Mouse (Mus musculus) midbrain, embryonic 16.5 days (tissue): ENCODE measurements around the gene Tm9sf1. TPM values are rescaled to one million over a fixed set of nuclear protein-coding genes. Genes with fewer than 3 reads are reported as not detected.

Experiments
- ATAC-seq: fragments of 200-750 bp; cut with Nextera tagmentation; 2 replicates; pipeline ENCODE4 v1.8.0; 2017; ENCODE audit warnings: moderate TSS enrichment
- H3K27ac ChIP-seq: fragments of 300-500 bp; sonication (generic); 2 replicates; pipeline ENCODE4 v1.5.1; 2014; ENCODE audit warnings: mild to moderate bottlenecking, low read length, mixed read lengths
- H3K27me3 ChIP-seq: fragments of 300-500 bp; sonication (generic); 2 replicates; pipeline ENCODE4 v1.6.1; 2014; ENCODE audit warnings: low read depth, low read length, mixed read lengths; ENCODE audit not compliant: control insufficient read depth, insufficient read depth
- H3K36me3 ChIP-seq: fragments of 300-500 bp; sonication (generic); 2 replicates; pipeline ENCODE4 v1.6.1; 2014; ENCODE audit warnings: mild to moderate bottlenecking, low read length, moderate library complexity, mixed read lengths; ENCODE audit not compliant: control insufficient read depth, insufficient read depth
- H3K4me1 ChIP-seq: fragments of 300-500 bp; sonication (generic); 2 replicates; pipeline ENCODE4 v1.6.1; 2014; ENCODE audit warnings: mild to moderate bottlenecking, low read length, mixed read lengths; ENCODE audit not compliant: control insufficient read depth, insufficient read depth
- H3K4me2 ChIP-seq: fragments of 300-500 bp; sonication (generic); 2 replicates; pipeline ENCODE4 v1.6.1; 2014; ENCODE audit warnings: mild to moderate bottlenecking, low read length, mixed read lengths
- H3K4me3 ChIP-seq: fragments of 300-500 bp; sonication (generic); 2 replicates; pipeline ENCODE4 v1.5.1; 2014; ENCODE audit warnings: low read depth, mild to moderate bottlenecking, low read length, moderate library complexity, mixed read lengths
- H3K9ac ChIP-seq: fragments of 300-500 bp; sonication (generic); 2 replicates; pipeline ENCODE4 v1.6.1; 2014; ENCODE audit warnings: low read depth, low read length, mixed read lengths
- H3K9me3 ChIP-seq: fragments of 300-500 bp; sonication (generic); replicated peaks from 2 replicates; pipeline ENCODE4 v1.6.1; 2014; ENCODE audit warnings: mild to moderate bottlenecking, low read length, mixed read lengths; ENCODE audit not compliant: control insufficient read depth, poor library complexity, severe bottlenecking
- WGBS: fragments of 180-500 bp; shearing (Covaris S2); extraction: QIAGEN DNeasy Blood & Tissue Kit; methylation state at CpG from one replicate; pipeline ENCODE4 v1.1.7; 2014; 5-methylcytosine and 5-hydroxymethylcytosine counted together
- polyA plus RNA-seq: library from polyadenylated mRNA; unstranded; fragments of >200 nt; fragmentation: Nextera tagmentation; extraction: Ambion mirVana; gene quantifications from 2 replicates; pipeline ENCODE4 v1.2.1, GENCODE M21; 2015

Gene Tm9sf1
- polyA plus RNA-seq = 57.8 and 60.0 TPM in 2 replicates

- H3K36me3 ChIP-seq = peaks cover 8% of the 10 kb centered on the region
- H3K4me2 ChIP-seq = peak within 1 kb of the TSS; percentile 92
- H3K4me1 ChIP-seq = peaks cover 16% of the 10 kb centered on the region
- WGBS = under 1% methylated on average over 76 of the region's 89 CpGs
- H3K27ac ChIP-seq = peak within 1 kb of the TSS; percentile 96
- H3K9me3 ChIP-seq = no peaks in the 10 kb centered on the region
- peak within 1 kb of the TSS; percentile 92 for H3K9ac ChIP-seq
- peak; percentile 91 for ATAC-seq
- peak within 1 kb of the TSS; percentile 68 for H3K4me3 ChIP-seq
- H3K27me3 ChIP-seq = no peaks in the 10 kb centered on the region
Observed at GRCm38 (mm10) chr14:55643060-55643907, at the start of gene Tm9sf1. Tm9sf1 (minus strand) TSS chr14:55643806.

GRCm38 (mm10) chr14:55689433-55689832 is 45.8 kb upstream of the Tm9sf1 start:
- 79% methylated on average over 10 of the region's 10 CpGs for WGBS
- no peak overlapping the region for H3K4me3 ChIP-seq
- H3K9me3 ChIP-seq = no peaks in the 10 kb centered on the region
- no peaks in the 10 kb centered on the region for H3K4me1 ChIP-seq
- no peaks in the 10 kb centered on the region for H3K27me3 ChIP-seq
- H3K36me3 ChIP-seq = no peaks in the 10 kb centered on the region
- ATAC-seq = no peak
- H3K4me2 ChIP-seq = no peak overlapping the region
- no peak overlapping the region for H3K9ac ChIP-seq
- H3K27ac ChIP-seq = no peak overlapping the region

- no peaks in the 10 kb centered on the region for H3K27me3 ChIP-seq
- peak; percentile 57 for ATAC-seq
- peaks cover 6% of the 10 kb centered on the region for H3K36me3 ChIP-seq
- peaks cover 10% of the 10 kb centered on the region for H3K4me1 ChIP-seq
- WGBS = 11% methylated on average over 3 of the region's 3 CpGs
- no peaks in the 10 kb centered on the region for H3K9me3 ChIP-seq
- H3K27ac ChIP-seq = no peak overlapping the region; the same call in 1 of the 2 replicates
- peak overlapping the region; percentile 73 for H3K4me3 ChIP-seq
- peak overlapping the region; percentile 96 for H3K4me2 ChIP-seq
- peak overlapping the region; percentile 6; the same call in 1 of the 2 replicates for H3K9ac ChIP-seq
Observed at GRCm38 (mm10) chr14:55682118-55682493, 38.5 kb upstream of the Tm9sf1 start.

- Histone ChIP-seq H3K4me3 (peak within 1 kb of the TSS; percentile 73), H3K27me3 (no peaks in the 10 kb centered on the region), H3K9ac (peak within 1 kb of the TSS; percentile 74), H3K27ac (peak within 1 kb of the TSS; percentile 75), H3K4me2 (peak within 1 kb of the TSS; percentile 96), H3K4me1 (peaks cover 10% of the 10 kb centered on the region), H3K9me3 (no peaks in the 10 kb centered on the region), H3K36me3 (peaks cover 9% of the 10 kb centered on the region)
- ATAC-seq = peak; percentile 98
- under 1% methylated on average over 66 of the region's 66 CpGs for WGBS
Observed at GRCm38 (mm10) chr14:55681160-55682117, 37.8 kb upstream of the Tm9sf1 start, which contains the start of gene Tinf2. Tinf2 (minus strand) TSS chr14:55681820.

GRCm38 (mm10) chr14:55677615-55678014 is 34.0 kb upstream of the Tm9sf1 start:
- WGBS = 91% methylated on average over 4 of the region's 4 CpGs
- H3K9me3 ChIP-seq = no peaks in the 10 kb centered on the region
- no peaks in the 10 kb centered on the region for H3K27me3 ChIP-seq
- peaks cover 14% of the 10 kb centered on the region for H3K36me3 ChIP-seq
- H3K4me2 ChIP-seq = no peak overlapping the region
- no peak for ATAC-seq
- H3K4me3 ChIP-seq = no peak overlapping the region
- no peak overlapping the region for H3K27ac ChIP-seq
- H3K4me1 ChIP-seq = peaks cover 14% of the 10 kb centered on the region
- H3K9ac ChIP-seq = no peak overlapping the region

GRCm38 (mm10) chr14:55672741-55673060 is 29.1 kb upstream of the Tm9sf1 start:
- peak overlapping the region; percentile 85 for H3K4me3 ChIP-seq
- no peaks in the 10 kb centered on the region for H3K9me3 ChIP-seq
- no peak for ATAC-seq
- peak overlapping the region; percentile 85; the same call in 1 of the 2 replicates for H3K9ac ChIP-seq
- no peaks in the 10 kb centered on the region for H3K27me3 ChIP-seq
- H3K36me3 ChIP-seq = peaks cover 11% of the 10 kb centered on the region
- peak overlapping the region; percentile 85 for H3K4me2 ChIP-seq
- H3K27ac ChIP-seq = peak overlapping the region; percentile 90; the same call in 1 of the 2 replicates
- peaks cover 19% of the 10 kb centered on the region for H3K4me1 ChIP-seq
- WGBS = 80% methylated on average over 7 of the region's 7 CpGs

- ATAC-seq = peak; percentile 98
- H3K9ac ChIP-seq = peak within 1 kb of the TSS; percentile 85
- peaks cover 19% of the 10 kb centered on the region for H3K4me1 ChIP-seq
- H3K27ac ChIP-seq = peak within 1 kb of the TSS; percentile 90
- no peaks in the 10 kb centered on the region for H3K27me3 ChIP-seq
- no peaks in the 10 kb centered on the region for H3K9me3 ChIP-seq
- WGBS = 1% methylated on average over 38 of the region's 38 CpGs
- H3K36me3 ChIP-seq = peaks cover 8% of the 10 kb centered on the region
- H3K4me3 ChIP-seq = peak within 1 kb of the TSS; percentile 85
- peak within 1 kb of the TSS; percentile 85 for H3K4me2 ChIP-seq
Observed at GRCm38 (mm10) chr14:55671833-55672740, 28.5 kb upstream of the Tm9sf1 start, which contains the start of the genes Gmpr2 and Nedd8. Gmpr2 (plus strand) TSS chr14:55671941. Nedd8 (minus strand) TSS chr14:55672124.

GRCm38 (mm10) chr14:55671486-55671832 is 27.9 kb upstream of the Tm9sf1 start:
- Histone ChIP-seq H3K4me2 (peak overlapping the region; percentile 83), H3K4me3 (peak overlapping the region; percentile 85), H3K27me3 (no peaks in the 10 kb centered on the region), H3K9ac (peak overlapping the region; percentile 85), H3K9me3 (no peaks in the 10 kb centered on the region), H3K4me1 (peaks cover 19% of the 10 kb centered on the region), H3K27ac (peak overlapping the region; percentile 90), H3K36me3 (peaks cover 5% of the 10 kb centered on the region; the same call in 1 of the 2 replicates)
- ATAC-seq = peak; percentile 81
- 0% methylated on average over 12 of the region's 12 CpGs for WGBS
